Mouse (Mus musculus) kidney, postnatal 36 days (tissue): ENCODE measurements at regions not wholly inside any gene's neighbourhood (a gene's known extent, or its start where the extent isn't known, plus 50 kb on each side); places are given as distances from the start of the nearest gene placed in this dataset.
A peak's percentile ranks its signal among the peaks of the same experiment; 100 is the strongest.
"Not testable (repeated sequence)": the region's sequence is repeated elsewhere in the genome, so short reads cannot be mapped to it uniquely, and the experiment has no call there.

Experiments
- DNase-seq, 2 experiments: peaks; one replicate each; pipeline ENCODE4 v3.0.0; 2021 to 2022; ENCODE audit warnings: mixed read lengths in 2 of 2

DNA sequence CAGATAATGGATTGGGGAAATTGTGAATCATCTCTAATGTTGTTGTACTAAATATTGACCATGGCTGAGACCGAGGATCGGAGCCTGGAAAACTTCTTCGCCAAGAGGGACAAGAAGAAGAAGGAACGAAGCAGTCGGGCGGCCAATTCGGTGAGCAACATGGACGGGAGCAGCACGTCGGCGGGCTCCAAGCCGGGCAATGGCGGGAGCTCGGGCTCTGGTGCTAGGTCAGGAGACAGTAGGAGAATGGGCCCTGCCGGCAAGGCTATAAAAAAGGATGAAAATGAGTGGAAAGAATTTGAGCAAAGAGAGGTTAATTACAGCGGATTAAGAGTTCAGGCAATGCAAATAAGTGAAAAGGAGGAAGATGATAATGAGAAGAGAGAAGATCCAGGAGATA lies 55.0 kb upstream of the Zfp990 start:
- DNase-seq = not testable (repeated sequence)

DNA sequence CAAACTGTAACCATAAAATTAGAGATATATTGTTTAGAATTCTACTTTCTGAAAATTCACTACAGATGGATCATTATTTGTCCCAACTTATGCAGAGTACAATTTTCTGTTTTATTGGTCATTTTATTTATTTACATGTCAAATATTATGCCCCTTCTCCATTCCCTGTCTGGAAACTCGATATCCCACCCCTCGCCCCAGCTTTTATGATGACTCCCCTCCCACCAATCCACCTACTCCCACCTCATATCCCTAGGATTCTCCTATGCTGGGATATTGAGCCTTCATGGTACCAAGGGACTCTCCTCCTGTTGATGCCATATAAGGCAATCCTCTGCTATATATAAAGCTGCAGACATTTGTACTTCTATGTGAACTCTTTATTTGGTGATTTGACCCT lies 62.0 kb upstream of the Zfp990 start:
- no peak for DNase-seq

DNA sequence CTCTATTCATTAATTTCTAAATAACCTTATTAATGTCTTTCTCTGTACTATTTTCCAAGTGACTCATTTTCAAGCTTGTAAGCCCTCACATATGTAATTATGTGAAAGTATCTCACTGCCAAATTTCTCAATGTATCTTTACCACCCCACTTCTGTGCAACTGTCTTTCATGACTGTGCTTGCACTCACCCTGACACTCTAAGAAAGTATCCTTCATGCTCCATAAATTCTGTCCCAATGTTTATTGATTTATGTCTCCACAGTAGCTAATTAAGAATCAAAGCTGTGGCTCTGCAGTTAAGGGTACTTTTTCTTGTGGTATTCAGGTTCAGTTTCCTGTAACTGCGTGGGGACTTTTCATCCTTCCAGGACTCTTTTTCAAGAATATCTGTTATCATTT lies 73.8 kb upstream of the Zfp990 start:
- not testable (repeated sequence) for DNase-seq

DNA sequence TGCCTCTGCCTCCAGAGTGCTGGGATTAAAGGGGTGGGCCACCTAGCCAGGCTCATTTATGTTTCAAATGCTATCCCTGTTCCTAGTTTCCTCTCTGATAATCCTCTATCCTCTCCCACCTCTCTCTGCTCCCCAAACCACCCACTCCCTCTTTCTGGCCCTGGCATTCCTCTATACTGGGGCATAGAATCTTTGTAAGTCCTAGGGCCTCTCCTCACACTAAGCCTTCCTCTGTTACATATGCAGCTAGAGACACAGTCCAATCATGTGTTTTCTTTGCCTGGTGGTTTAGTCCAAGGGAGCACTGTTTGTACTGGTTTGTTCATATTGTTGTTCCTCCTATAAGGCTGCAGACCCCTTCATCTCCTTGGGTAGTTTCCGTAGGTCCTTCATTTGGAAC lies 76.0 kb upstream of the Zfp990 start:
- DNase-seq = no peak

GRCm38 (mm10) chr4:145434071-145434470 lies 76.5 kb upstream of the Zfp990 start:
- DNase-seq = no peak

DNA sequence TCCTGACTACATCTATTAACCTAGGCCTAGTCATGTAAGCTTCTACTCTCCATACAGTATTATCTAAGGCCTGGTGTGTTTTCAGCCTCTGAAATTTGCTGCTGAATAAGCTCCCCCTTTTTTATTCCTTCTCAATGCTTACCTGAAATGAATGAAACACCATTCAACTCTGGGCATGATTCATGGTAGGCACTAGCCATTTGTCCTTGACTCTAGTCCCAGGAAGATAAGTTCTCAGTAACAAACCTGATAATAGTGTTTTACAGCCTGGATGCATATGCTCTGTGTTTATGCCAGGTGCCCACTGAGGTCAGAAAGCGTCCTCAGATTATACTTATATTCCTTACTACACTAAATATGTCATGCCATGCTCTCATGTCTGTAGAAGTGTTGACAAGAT lies 77.3 kb upstream of the Zfp990 start:
- not testable (repeated sequence) for DNase-seq

- no peak for DNase-seq
Measured at GRCm38 (mm10) chr4:145431910-145432765, 78.4 kb upstream of the Zfp990 start.

- DNase-seq = not testable (repeated sequence)
Measured at GRCm38 (mm10) chr4:145417837-145418236, 92.7 kb upstream of the Zfp990 start.

DNA sequence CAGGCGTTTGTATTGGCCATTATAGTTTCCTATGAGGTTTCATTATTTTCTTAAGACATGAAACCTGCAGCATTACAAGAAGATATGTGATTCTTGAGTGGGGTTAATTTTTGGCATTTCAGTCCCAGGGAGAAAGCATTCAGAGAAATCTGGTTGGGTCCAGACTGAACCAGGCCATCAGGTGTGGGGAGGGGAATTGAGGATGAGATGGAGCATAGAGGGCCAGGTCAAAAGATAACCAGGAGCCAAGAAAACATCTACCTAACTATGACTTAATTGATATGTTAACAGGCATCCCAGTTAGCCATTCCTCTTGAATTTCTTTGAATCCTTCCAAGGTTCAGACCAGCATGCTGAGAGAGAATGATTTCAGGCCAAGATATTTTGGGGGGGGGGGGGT lies 96.2 kb upstream of the Tnfrsf8 start:
- DNase-seq = no peak

- DNase-seq = no peak
Measured at GRCm38 (mm10) chr4:145409796-145410475, 95.0 kb upstream of the Tnfrsf8 start.

DNA sequence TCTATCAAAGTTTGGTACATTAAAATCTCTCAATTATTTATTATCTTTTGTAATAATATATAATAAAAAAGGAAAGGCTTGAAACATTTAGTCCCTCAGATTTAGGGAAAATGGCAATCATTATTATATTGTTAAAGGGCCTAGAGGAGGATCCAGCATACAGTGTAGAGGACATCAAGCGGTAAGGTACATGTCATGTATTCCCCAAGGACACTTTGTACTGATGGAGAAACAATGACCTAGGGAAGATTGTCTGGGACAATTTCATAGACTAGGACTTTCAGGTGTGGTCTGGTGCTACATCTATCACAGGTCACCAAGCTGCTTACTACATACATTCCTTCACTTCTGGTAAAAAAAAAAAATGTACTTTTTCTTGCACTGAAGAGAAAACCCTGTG lies 91.1 kb upstream of the Tnfrsf8 start:
- DNase-seq = not testable (repeated sequence)

GRCm38 (mm10) chr4:145404230-145404629 lies 89.3 kb upstream of the Tnfrsf8 start:
- DNase-seq = not testable (repeated sequence)

DNA sequence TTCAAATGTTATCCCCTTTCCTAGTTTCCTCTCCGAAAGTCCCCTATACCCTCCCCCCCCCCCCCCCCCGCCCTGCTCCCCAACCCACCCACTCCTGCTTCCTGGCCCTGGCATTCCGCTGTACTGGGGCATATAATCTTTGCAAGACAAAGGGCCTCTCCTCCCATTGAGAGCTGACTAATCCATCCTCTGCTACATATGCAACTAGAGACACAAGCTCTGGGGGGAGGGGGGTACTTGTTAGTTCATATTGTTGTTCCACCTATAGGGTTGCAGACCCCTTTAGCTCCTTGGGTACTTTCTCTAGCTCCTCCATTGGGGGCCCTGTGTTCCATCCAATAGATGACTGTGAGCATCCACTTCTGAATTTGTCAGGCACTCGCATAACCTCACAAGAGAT lies 63.9 kb upstream of the Tnfrsf8 start:
- not testable (repeated sequence) for DNase-seq

- DNase-seq = not testable (repeated sequence)
Measured at GRCm38 (mm10) chr4:145377306-145378067, 62.5 kb upstream of the Tnfrsf8 start.

DNA sequence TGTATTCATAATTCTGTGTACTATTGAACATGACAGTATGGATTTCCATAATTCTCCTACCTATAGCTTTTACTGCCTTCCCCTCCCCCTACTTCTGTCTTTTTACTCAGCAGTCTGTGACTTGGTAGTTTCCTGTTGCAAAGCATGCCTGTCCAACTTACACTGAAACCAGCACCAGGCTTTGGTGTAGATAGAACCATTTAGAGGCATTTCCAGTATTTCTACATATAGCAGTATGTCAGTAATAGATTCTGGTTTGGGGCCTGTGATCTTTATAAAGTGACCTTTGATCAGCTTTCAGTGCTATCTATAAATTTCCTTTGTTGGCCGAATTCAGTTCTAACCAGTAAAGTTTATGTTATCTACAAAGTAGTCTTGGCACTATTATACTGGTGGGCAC lies 54.8 kb upstream of the Tnfrsf8 start:
- DNase-seq = no peak

DNA sequence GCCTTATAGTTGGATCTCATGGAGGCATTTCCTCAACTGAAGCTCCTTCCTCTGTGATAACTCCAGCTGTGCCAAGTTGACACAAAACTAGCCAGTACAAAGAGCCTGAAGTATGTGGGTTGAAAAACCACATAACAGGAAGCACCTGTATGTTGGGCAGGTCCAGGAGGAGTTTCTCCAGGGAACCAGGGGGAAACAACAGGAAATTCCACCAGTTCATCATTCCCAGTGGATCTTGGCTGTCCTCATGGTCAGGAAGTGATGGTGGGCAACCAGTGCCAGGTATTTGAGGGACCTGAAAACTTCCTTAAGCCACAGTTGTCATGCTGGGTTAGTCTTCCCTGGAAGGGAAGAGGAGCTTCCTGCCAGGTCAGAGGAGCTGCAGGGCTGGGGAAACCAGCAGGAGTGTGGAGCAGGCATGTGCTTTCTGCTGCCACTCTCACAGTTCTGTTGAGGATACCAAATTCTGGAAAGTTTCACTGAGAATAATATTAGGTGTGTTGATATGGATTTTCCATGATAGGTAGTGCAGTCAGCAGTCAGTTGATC lies 52.4 kb upstream of the Tnfrsf8 start:
- peak in 1 of 2 experiments; percentile 0 for DNase-seq

- DNase-seq = no peak
Measured at GRCm38 (mm10) chr4:145366301-145366700, 51.3 kb upstream of the Tnfrsf8 start.

GRCm38 (mm10) chr4:145365793-145366192 lies 50.8 kb upstream of the Tnfrsf8 start:
- DNase-seq = not testable (repeated sequence)
